ENCODE assay signal across 25 mouse cellular contexts in the genomic region with DNA sequence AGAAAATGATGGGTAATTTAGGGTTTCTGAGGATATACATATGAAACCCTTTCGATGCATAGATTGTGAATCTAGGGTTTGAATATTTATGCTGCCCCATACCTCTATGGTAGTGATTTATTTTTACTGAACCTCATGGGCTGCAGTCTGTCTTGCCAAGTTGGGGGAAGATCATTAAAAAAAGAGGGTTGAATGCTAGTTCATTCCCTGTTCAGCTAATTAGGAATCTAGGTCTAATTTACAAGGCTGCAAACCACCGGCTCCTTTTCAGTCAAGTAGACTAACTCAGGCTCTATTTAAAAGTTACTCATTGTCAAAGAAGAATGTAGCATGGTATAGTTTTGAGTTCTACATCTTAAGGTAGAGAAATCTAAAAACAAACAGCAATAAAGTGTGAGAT.
"Had no signal": no experiment of that assay in that cellular context is flagged by ENCODE, and none has a peak within 500 bp of the region (broad histone marks: within the 10 kb centered on the region; RNA-seq: fewer than 3 reads in every experiment).

No protein-coding gene starts in this region.

- H3K36me3 ChIP-seq: hindbrain, embryonic 10.5 days; hindbrain, embryonic 12.5 days; intestine, embryonic 15.5 days; limb, embryonic 13.5 days; limb, embryonic 15.5 days; liver, embryonic 12.5 days had no signal

- H3K4me3 ChIP-seq: heart, adult 2 months; hindbrain, embryonic 10.5 days; hindbrain, embryonic 12.5 days; intestine, embryonic 15.5 days; layer of hippocampus, adult 2 months; left cerebral cortex, adult 2 months; limb, embryonic 13.5 days; limb, embryonic 15.5 days; liver, embryonic 12.5 days had no signal

- DNase-seq: gastrocnemius, postnatal 14 days; gastrocnemius, postnatal 36 days; heart, adult 11 months; heart, adult 2 months; heart, postnatal 10 days; heart, postnatal 4 days; kidney, adult 18-20 months; kidney, adult 8-10 months; kidney, postnatal 10 days; kidney, postnatal 25 days; kidney, postnatal 4 days had no signal

- H3K4me1 ChIP-seq: hindbrain, embryonic 10.5 days; hindbrain, embryonic 12.5 days; intestine, embryonic 15.5 days; limb, embryonic 13.5 days; limb, embryonic 15.5 days; liver, embryonic 12.5 days had no signal

- H3K9ac ChIP-seq: hindbrain, embryonic 12.5 days; hindbrain, embryonic 14.5 days; intestine, embryonic 15.5 days; limb, embryonic 13.5 days; limb, embryonic 15.5 days; liver, embryonic 12.5 days; liver, embryonic 14.5 days had no signal

- H3K9me3 ChIP-seq: hindbrain, embryonic 10.5 days; hindbrain, embryonic 12.5 days; intestine, embryonic 15.5 days; limb, embryonic 13.5 days; limb, embryonic 15.5 days; liver, embryonic 12.5 days had no signal

- H3K27ac ChIP-seq: heart, adult 2 months; hindbrain, embryonic 10.5 days; hindbrain, embryonic 12.5 days; hindbrain, embryonic 14.5 days; intestine, embryonic 15.5 days; layer of hippocampus, adult 2 months; left cerebral cortex, adult 2 months; limb, embryonic 13.5 days; limb, embryonic 15.5 days; liver, embryonic 12.5 days; liver, embryonic 14.5 days had no signal

- H3K4me2 ChIP-seq: heart, embryonic 11.5 days; hindbrain, embryonic 12.5 days; hindbrain, embryonic 14.5 days; intestine, embryonic 15.5 days; limb, embryonic 13.5 days; limb, embryonic 15.5 days; liver, embryonic 12.5 days had no signal

- ATAC-seq: hindbrain, embryonic 16.5 days; inflammation-experienced regulatory T-cells, adult 6 months; intestine, embryonic 15.5 days; intestine, postnatal 0 days; liver, embryonic 12.5 days had no signal

- H3K27me3 ChIP-seq: hindbrain, embryonic 12.5 days; intestine, embryonic 15.5 days; limb, embryonic 13.5 days; limb, embryonic 15.5 days; liver, embryonic 12.5 days had no signal
